Mouse (Mus musculus) CH12.LX (cell line): Measurements from ENCODE around the gene Ncan.

Experiments
- CTCF ChIP-seq, 2 experiments: IDR thresholded peaks in 1 of 2; conservative IDR thresholded peaks in 1 of 2; 2 replicates each; pipeline ENCODE4 v1.5.1; 2011 to 2012; ENCODE audit warnings: low read depth in 2 of 2, low read length in 2 of 2, improper control_type of control experiment in 1 of 2, inconsistent platforms in 1 of 2, mild to moderate bottlenecking in 1 of 2, moderate library complexity in 1 of 2
- GABPA ChIP-seq: IDR thresholded peaks from 2 replicates; pipeline ENCODE4 v1.6.1; 2012; ENCODE audit warnings: low read depth, low read length, improper control_type of control experiment, inconsistent platforms; ENCODE audit not compliant: insufficient replicate concordance
- HCFC1 ChIP-seq: IDR thresholded peaks from 2 replicates; pipeline ENCODE4 v1.6.1; 2012; ENCODE audit warnings: low read depth, mild to moderate bottlenecking, inconsistent platforms, low read length, improper control_type of control experiment
- KAT2A ChIP-seq: IDR thresholded peaks from 2 replicates; pipeline ENCODE4 v1.6.1; 2012; ENCODE audit warnings: low read length, improper control_type of control experiment, inconsistent platforms; ENCODE audit not compliant: insufficient replicate concordance
- MYC ChIP-seq: IDR thresholded peaks from 2 replicates; pipeline ENCODE4 v1.6.1; 2011; ENCODE audit warnings: low read depth, mild to moderate bottlenecking, improper control_type of control experiment, low read length

DNA sequence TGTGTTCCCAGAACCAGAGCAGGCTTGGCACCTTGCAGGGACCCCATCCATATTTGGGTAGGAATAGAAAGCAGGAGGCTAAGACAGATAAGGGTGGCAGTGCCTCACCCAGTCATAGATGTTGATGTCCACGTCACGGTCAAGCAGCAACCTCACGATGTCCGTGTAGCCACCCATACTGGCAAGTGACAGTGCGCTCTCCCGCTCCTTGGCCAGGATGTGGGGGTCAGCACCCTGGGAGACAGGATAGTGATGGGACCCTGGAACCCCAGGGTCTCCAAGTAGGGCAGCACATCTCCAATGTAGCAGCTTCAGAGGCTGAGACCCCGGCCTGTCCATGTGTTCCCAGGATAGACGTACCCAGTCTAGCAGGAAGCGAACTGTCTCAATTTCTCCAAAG, 14.3 kb upstream of the Ncan start:
- TF ChIP-seq CTCF (conservative IDR thresholded peaks at IDR 0.05 in 1 of 2, IDR thresholded peaks at IDR 0.05 in 1 of 2; ENCODE audit: low read depth in 2 of 2, low read length in 2 of 2) (no peak), HCFC1 (no peak), GABPA (no peak), MYC (no peak), KAT2A (no peak)
